Mouse (Mus musculus) layer of hippocampus, adult 8-10 months (tissue): ENCODE measurements around the gene 2010111I01Rik. TPM values are rescaled to one million over a fixed set of nuclear protein-coding genes. Genes with fewer than 3 reads are reported as not detected.

Experiments
- DNase-seq, 2 experiments: peaks; one replicate each; pipeline ENCODE4 v3.0.0; 2022; ENCODE audit warnings: low spot score in 2 of 2
- total RNA-seq, 4 experiments: library from RNA; stranded (reverse); gene quantifications; 2 replicates each; pipeline ENCODE4 v1.2.4; 2022

2010111I01Rik gene
- total RNA-seq, 4 experiments from 2014 or later, result 91.6 to 105 (median 95.4) TPM

DNA sequence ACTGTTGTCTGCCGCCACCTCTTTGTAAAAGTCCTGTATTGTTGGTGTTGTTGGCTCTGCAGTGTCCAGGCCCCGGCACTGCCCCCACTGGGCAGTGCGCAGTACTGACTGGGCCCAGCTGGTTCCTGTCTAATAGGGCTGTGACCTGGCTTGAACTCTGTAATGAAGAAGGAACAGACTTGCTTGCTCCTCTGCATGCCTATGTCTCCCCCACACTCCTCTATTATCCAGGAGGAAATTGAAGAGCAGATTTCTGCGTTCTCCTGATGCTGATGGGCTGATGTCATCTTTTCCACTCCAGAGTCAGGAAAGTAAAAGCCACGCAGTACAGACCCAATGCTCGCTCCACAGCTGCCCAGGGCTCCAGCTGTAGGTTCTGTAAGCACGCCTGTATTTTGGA, 292.1 kb downstream of the 2010111I01Rik start:
- no peak for DNase-seq

DNA sequence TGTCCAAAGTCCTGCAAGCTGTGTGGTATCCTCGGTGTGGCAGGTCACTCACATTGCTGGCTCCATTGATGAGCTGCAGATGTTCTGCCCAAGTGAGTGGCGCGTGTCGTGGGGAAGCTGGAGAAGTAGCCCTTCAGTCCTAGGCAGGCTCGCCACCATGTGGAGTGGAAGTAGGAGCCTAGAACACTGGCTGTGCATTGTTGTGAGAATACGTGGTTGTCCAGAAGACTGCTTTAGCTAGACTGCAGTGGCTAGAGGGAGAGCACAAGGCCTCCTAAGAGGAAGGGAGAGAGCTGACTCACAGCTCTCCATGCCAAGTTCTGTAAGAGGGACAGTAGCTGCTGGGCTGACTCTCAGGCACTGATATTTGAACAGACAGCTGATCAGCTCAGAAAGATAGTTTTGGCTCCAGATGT, 293.5 kb downstream of the 2010111I01Rik start:
- DNase-seq, result no peak

DNA sequence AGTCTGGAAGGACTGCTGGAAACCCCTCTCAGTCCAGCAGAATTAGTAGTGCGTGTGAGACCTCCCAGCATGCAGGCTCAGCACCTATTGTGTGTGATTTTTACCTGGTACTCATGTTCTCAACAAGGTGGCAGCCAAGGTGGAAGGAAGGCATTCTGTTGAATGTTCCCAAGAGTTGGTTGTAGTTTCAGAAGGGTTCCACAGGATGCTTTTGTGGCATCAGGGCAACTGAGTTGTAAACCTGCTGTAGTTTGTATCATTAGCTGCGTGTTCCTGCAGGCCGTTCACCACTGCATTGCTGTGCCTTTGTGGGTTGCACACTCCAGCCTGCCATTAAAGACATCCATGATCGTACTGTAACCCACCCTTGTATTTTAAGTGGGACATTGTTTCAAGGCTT, 294.0 kb downstream of the 2010111I01Rik start:
- no peak for DNase-seq

DNA sequence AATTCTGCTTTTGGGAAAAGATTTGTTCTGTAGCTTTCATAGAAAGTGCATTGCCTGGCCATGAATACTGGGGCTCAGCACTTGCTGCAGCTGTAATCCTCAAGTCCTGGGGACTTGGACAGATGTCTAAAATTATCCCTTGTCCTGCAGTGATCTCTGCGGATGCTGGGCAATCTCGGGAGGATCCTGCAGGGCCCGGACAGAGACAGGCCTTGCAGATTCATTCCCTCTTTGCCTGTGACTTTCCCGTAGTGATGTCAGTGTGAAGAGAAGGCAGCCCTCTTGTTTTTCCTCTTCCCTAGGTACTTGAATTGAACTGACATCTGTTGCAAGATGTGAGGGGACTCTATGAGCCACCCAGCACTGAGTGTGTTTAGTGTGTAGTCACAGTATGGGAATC, 295.4 kb downstream of the 2010111I01Rik start:
- no peak for DNase-seq

DNA sequence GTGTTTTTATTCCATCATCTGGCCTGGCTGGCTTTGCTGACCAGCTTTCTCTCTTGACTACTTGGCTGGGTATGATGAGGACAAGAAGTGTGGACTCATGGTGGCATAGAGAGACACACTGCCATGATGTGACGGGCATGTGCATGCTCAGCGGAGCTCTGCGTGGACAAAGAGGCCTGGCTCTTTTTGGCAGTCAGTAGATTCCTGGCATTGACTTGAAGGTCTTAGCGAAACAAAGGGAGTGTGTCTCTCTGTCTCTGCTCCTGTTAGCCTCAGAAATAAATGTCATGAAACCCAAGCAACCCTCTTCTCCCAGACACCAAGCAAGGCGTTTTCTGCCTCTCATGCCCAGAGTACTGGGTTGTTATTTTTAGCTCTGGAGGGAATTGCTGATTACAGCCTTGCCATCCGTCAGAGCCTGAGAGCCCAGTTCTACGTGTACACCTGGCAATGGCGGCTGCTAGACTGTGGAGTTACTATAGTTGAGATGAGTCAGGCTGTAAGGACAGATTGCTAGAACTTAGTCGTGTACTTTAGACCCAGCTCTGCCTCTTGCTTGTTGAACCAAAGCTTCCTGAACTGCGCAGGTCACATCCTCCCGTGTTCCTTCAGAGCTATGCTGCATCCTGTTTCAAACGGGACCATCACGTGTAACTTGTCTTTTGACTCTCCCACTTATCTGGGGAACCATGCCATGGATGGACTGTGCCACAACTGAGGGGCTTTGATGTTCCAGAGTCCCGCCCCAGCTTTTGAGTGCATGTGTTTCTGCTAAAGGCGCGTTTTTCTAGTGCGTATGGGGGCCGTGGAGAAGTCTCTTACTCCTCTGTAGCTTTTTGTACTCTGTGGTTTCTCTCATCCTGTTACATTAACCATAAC, 296.3 kb downstream of the 2010111I01Rik start:
- DNase-seq, result no peak

DNA sequence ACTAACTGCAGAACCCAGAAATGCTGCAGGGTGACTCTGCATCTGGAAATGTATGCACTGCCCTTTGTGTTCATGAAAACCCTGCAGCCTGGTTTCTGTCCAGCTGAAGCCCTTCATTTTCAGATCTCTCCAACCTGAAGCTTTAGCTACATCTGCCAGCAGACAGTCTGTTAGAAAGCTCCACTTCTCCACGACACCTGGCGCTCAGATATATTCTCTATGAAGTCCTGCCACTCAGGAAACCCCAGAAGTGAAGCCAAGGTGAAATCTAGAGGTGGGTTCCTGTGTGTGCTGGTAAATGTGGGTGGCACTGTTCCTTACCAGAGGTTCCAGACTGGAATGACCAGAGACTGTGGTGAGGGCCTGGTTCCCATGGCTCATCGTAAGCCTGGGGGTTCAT, 297.0 kb downstream of the 2010111I01Rik start:
- no peak for DNase-seq

DNA sequence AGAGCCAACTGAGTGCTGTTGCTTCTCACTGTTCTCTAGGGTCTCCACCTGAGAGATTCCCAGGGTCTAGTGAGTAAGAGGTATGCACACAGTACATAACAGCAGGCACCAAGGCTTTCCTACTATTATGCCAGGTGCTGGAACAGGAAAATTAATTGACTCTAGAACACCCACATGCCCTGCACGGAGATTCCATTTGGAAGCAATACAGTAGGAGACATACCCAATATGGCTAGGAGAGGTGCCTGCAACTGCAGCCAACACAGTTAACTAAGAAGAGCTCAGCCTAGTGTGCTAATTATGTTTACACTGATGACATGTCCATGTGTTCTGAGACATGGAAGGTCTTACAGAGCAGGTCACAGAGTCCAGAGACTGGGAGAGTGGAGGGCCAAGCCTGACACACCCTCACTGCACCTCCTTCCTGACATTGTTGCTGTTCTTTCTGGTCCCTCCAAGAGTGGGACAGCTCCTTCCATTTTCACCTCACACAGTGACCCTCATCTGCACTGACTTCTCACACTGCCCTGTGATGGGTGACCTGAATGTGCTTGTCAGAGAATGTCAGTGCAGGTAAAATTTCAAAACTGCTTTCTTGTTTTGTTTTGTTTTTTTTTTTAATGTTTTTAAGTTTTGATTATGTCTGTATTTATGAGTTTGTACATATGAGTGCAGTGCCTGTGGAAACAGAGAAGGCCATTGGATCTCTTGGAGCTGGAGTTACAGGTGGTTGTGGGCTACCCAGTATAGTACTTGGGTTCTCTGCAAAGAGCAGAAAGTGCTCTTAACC, 297.7 kb downstream of the 2010111I01Rik start:
- no peak for DNase-seq

DNA sequence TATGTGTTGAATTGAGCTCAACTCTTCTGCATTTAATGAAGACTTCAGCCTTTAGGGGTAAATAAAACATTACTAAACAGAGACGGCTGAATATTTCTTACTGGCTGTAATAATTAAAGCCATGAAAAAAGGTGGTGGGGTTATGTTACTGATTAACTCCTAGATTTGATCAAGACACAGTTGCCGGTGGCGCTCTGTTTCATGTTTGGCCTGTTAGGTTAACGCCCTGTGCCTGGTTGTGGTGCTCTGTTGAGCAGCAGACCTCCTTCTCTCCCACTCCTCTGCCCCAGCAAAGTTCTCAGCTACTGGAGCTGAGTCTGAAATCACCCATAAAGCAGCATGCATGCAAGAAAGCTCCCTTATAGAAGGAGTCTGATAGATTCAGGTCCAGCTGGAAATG, 303.7 kb downstream of the 2010111I01Rik start:
- DNase-seq, result no peak

DNA sequence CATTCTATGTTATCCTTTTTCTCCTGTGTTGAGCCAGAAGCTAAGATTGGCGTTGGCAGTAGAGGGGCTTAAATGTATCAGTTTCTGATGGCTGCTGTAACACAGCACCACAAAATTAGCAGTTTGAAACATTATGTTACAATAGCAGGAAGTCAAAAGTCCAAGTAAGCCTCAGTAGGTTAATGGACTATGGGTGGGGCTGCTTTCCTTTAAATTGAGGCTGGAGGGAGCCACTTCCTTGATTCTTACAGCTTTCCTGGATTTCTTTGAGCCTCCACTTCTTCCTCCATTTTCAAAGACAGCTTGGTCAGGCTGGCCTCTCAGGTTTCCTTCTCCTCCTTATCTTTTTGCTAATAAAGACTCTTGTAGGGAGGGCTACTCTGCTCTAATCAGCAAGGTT, 304.1 kb downstream of the 2010111I01Rik start:
- DNase-seq, result no peak

DNA sequence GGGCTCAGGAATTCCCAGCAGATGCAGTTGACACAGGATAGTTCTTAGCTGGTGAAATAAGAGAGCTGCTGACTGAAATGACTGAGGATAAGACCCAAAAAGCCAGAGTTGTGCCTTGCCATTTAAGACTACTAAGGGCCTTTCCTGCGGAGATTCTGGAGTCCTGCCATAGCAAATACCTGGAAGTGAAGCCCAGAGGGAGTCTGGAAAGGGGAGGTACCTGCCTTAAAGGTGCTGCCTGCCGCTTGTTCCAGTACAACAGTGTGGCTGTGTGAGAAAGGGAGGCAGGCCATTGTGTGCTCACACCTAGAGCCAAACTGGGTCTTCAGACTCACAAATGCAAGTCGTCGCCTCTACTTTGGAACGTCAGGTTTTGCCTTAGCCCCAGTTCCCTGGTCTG, 305.5 kb downstream of the 2010111I01Rik start:
- DNase-seq, result no peak

DNA sequence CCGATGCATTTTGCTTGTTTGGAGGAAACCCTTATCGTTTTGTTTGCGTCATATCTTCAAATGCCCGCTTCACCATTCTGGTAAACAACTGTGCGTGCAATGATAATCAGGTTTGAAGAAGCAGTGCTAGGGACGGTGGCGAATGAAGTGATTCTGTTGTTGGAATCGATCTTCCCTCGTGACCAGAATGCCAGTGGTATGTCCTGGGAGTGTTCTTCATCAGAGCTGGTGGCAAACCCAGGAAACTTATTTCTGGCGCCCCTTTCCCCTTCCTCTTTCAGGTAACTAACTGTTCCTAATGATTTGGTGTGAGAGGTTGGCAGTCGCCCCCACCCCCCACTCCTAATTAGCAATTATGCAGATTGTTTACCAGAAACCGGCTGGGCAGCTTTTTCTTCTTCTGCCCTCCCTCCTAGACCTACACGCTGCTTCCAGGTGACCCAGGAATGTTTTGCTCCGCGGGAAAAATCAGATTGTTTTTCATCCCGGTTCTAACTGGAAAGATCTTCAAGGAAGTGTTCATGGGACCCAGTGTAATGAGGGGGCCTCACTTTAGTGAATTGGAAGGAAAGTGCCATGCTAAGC, 307.4 kb downstream of the 2010111I01Rik start:
- DNase-seq, result no peak

DNA sequence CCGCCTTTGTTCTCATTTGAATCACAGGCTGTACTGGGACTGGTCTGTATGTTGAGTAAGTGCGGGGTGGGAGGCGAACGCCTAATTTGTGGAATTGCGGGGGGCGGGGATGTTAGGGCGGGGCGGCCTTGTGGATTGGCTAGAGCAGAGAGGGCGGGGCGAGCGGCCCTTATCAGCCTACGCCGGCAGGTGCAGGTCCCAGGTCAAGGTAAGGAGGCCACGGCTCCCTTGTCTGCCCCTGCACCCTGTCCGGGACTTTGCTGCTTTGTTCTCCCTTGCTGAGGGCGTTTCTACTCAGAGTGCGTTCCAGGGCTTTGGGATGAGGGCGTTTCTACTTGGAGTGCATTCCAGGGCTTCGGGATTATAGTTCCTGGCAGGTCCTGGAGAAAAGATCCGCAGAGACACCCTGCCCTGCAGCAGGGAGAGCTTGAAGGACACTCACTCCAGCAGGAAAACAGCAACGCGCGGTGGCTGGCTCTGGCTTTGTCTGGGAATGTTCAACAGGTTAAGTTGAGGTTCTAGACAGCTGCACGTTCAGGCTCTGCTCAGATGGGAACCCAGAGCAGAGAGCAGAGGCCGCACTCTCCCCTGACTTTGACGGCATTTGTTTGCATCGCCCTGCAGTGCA, 308.0 kb downstream of the 2010111I01Rik start:
- no peak for DNase-seq

DNA sequence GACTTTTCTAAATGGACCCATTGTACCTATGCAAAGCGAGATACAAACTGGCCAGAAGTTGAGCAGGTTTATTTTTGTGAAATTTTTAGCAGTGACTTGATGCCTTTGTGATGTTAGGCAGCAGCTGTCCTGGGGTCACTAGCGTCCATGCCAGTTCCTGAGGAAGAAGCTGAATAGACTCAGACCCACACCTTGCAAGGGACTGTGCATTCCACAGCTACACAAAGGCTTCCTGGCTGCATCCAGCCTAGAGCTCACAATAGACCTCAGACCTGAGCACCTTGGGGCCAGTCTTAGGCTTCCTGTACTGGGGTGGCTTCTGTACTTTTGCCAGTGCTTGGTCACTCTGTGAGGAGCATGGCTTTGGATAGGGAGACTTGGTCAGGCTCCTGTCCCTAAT, 309.2 kb downstream of the 2010111I01Rik start:
- DNase-seq, result no peak

DNA sequence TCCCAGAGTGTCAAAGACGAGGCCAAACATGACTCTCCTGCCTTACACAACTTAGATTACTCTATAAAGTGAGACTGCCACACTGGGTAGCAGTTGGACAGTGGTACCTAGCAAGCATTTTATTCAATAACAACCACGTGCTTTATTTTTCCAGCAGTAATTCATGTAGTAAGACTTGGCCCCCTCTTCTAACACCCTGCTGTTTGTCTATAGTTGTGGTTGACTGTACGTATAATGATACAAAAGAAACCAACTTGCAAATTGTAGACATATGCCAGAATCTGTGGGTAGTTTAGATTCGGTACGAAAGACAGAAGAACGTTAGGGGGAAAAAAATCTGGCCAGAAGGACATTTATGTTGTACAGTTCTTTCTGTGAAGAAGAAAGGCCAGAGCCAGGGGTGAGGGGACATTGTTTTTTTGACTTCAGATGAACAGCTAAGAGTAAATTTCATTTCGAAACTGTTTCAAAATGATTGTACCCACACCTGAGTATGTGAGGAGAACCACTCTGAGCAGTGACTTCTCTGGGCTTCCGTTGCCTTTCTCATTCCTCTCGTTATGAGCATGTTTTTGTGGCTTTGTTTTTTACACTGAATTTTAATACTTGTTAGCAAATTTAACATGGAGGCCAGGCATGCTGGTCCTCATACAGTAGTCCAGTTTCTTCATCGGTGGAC, 309.9 kb downstream of the 2010111I01Rik start:
- no peak for DNase-seq

DNA sequence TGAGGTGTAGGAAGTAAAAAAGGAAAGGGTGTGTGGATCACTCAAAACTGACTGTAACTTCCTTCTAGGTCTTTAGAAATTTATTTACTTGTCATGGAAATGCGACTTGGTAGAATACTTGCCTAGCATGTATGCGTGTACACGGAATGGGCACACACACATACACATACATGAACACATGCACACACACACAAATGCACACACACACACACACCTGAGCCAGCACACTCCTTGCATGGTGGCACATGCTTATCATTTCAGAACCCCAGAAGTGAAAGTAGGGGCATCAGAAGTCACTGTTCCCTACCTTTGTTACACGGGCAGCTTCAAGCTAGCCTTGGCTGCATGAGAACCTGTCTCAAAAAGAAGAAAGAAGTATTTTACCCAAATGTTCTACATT, 311.7 kb downstream of the 2010111I01Rik start:
- no peak for DNase-seq

DNA sequence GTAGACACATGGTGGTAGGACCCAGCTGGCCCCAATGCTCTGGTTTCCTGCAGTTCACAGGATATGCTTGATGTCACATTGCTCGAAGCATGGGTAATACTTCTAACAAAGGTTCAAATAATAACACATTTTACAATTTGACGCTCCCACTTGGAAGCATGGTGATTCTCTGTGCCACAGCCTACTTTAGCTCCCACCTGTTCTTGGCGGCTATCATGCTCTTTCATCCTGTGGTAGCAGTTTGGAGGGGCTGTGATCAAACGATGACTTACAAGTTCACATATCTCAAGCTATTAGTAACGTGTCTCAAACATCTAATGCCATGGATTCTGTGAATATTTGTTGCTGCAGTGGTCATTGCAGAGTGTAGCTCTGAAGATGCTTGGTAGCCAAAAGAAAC, 312.6 kb downstream of the 2010111I01Rik start:
- DNase-seq, result no peak

DNA sequence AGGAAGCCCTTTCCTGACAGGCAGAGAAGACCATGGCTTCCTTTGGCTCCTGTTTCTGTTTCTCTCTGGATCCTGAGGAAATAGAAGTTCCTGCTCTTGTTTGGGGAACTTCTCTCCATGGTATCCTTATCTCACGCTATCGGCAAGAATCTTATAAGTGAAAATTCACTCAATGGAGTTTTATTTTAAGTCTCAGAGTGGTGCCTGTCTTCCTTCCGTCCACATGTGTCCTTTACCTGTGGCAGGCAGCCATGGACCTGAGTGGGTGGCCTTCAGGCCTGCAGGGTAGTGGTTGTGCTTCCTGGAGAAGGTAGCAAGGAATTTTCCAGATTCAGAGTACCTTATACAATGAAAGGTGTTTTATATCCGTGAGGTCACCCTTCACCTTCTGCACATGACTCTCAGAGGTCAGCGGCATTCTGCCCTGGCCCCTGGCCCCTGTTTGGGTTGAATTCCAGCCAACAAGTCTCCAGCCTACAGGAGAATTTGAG, 313.5 kb downstream of the 2010111I01Rik start:
- DNase-seq, result no peak

DNA sequence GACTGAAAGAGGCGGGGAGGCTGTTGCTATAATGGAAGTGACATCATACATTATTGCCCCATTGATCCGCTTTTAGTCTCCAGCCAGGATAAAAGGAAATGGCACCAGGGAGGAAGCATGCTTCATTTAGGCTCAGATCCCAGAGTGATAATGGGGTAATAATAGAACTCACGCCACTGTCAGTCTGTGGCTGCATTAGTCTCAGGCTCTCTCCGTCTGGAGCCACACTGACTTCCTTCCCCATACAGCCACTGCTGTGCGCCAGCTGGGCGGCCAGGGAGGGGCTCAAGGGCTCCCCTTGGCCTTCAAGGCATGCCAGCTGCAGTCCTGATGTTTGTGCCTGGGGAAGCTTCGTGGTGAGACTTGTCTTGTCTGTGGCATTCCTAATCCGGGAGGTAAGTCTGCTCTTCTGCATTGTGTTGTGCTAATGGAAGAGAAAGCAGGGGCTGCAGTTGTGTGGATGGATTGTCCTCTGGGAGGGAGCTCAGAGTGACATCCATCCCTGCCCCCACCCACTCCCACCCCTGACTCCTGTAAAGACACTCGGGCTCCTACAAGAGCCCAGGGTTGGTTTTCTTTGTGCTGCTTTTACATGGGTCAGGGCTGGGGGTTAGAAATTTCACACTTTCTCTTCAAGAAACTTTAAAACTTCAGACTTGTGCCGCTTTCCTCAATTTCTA, 314.2 kb downstream of the 2010111I01Rik start:
- no peak for DNase-seq

DNA sequence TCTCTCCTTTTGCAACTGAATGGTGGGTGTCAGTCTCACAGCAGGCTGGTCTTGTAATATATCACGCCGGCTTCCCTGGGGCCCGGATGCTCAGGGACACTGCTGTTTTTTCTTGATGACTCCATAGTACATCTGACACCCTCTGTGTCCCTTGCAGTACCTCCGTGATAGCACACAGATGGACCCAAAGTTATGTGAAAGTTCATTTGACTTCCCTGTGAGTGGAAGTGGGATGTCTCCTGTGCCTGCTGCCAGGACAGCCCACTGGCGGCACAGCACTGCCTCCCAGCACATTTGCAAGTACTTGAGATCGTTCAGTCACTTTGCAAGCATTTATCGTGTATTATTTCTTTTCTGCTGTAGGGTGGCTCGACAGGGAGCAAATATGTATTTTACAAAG, 315.1 kb downstream of the 2010111I01Rik start:
- no peak for DNase-seq

DNA sequence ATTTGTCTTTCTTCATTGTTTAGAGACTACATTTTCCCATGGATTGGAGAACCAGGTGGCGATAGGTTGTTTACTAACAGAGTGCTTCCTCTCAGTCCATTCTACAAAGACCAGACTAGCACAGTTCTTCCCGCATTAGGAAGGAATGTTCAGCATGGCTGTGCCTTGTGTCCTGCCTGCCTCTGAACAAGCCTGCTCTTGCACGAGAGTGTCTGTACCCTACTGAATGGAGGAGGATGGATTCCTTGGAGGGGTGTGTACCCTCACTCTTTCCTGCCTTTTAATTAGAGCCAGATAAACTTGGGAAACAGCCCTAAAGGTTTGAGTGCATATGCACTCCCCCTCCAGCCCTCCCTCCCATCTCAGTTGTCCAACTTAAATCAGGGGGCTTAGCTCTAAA, 315.7 kb downstream of the 2010111I01Rik start:
- no peak for DNase-seq
